Mouse (Mus musculus): ENCODE results near the gene Rnf212b. TPM values are rescaled to one million over a fixed set of nuclear protein-coding genes. Genes with fewer than 3 reads are reported as not detected.

Rnf212b gene
- polyA plus RNA-seq, 1 experiment from 2014 or later, result not detected

- H3K4me3 ChIP-seq (replicated peaks), result no peak overlapping the region
- H3K27ac ChIP-seq, result no peak overlapping the region
- ATAC-seq (ENCODE audit: insufficient read depth, low FRiP score, low read depth), result no peak
- H3K27me3 ChIP-seq (replicated peaks), result no peaks in the 10 kb centered on the region
- no peaks in the 10 kb centered on the region for H3K4me1 ChIP-seq
- 89% methylated on average over 9 of the region's 9 CpGs for WGBS
- no peak overlapping the region for H3K4me2 ChIP-seq
- peaks cover 7% of the 10 kb centered on the region; the same call in 1 of the 2 replicates for H3K36me3 ChIP-seq
- no peaks in the 10 kb centered on the region for H3K9me3 ChIP-seq
- H3K9ac ChIP-seq, result no peak overlapping the region
Measured at GRCm38 (mm10) chr14:54857891-54858290, 44.0 kb downstream of the Rnf212b start.

DNA sequence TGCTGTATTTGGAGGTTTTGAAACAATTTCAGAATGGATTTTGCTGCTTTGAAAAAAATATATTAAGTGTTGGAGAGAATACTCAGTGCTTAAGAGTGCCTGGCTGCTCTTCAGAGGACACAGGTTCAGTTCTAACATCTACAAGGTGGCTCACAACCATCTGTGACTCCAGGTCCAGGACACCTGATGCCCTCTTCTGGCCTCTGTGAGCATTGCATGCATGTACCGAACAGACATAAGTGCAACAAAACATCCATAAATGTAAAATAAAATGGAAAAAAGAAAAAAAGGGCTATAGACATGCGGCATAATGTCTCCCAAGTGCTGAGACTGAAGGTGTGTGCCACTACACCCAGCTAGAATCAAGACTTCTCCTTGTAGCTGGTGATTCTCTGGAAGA lies 46.6 kb downstream of the Rnf212b start:
- WGBS, result 45% methylated on average over 2 of the region's 2 CpGs
- Histone ChIP-seq H3K36me3 (peaks cover 7% of the 10 kb centered on the region; the same call in 1 of the 2 replicates), H3K9me3 (no peaks in the 10 kb centered on the region), H3K9ac (no peak overlapping the region), H3K27ac (no peak overlapping the region), H3K4me2 (no peak overlapping the region), H3K4me1 (no peaks in the 10 kb centered on the region), H3K4me3 (replicated peaks) (no peak overlapping the region), H3K27me3 (replicated peaks) (no peaks in the 10 kb centered on the region)
- no peak for ATAC-seq (ENCODE audit: insufficient read depth, low FRiP score, low read depth)

GRCm38 (mm10) chr14:54863501-54864312 lies 49.8 kb downstream of the Rnf212b start:
- Histone ChIP-seq H3K4me1 (no peaks in the 10 kb centered on the region), H3K9ac (peak overlapping the region; percentile 75), H3K27me3 (replicated peaks) (no peaks in the 10 kb centered on the region), H3K4me2 (peak overlapping the region; percentile 79), H3K27ac (peak overlapping the region; percentile 79), H3K9me3 (no peaks in the 10 kb centered on the region), H3K36me3 (no peaks in the 10 kb centered on the region), H3K4me3 (replicated peaks) (peak overlapping the region; percentile 90)
- WGBS, result under 1% methylated on average over 56 of the region's 56 CpGs
- ATAC-seq (ENCODE audit: insufficient read depth, low FRiP score, low read depth), result peak; percentile 100

DNA sequence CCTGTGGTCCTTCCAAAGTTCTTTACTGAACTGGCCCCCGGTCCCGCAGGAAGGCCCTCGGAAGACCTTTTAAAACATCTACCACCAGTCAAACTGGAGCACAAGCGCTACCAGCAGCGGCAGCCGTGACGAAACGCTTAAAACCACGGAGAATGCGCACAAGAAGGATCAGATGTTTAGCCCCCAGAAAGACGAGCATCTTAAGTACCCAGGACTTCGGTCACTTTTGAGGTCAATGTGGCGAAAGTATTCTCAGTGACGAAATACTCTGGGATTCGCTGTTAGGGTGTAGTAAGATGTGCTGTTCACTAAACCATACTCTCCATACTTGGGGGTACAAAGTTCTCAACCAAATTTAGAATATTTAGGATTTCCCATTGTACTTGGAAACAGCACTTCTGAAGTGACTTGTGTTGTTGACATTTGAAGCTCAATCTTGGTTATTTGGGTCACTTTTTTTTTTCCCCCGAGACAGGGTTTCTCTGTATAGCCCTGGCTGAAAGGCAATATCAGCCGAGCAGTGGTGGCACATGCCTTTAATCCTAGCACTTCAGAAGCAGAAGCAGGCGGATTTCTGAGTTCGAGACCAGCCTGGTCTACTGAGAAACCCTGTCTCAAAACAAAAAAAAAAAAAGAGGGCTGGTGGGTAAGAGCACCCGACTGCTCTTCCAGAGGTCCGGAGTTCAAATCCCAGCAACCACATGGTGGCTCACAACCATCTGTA lies 50.5 kb downstream of the Rnf212b start:
- Histone ChIP-seq H3K4me3 (replicated peaks) (peak overlapping the region; percentile 90), H3K4me1 (no peaks in the 10 kb centered on the region), H3K9ac (peak overlapping the region; percentile 44; the same call in 1 of the 2 replicates), H3K27ac (peak overlapping the region; percentile 79), H3K9me3 (no peaks in the 10 kb centered on the region), H3K4me2 (peak overlapping the region; percentile 79), H3K36me3 (no peaks in the 10 kb centered on the region), H3K27me3 (replicated peaks) (no peaks in the 10 kb centered on the region)
- 15% methylated on average over 21 of the region's 21 CpGs for WGBS
- no peak for ATAC-seq (ENCODE audit: insufficient read depth, low FRiP score, low read depth)

- 70% methylated on average over 5 of the region's 5 CpGs for WGBS
Measured at GRCm38 (mm10) chr14:54865626-54866025, 51.7 kb downstream of the Rnf212b start.

GRCm38 (mm10) chr14:54866268-54866667 lies 52.3 kb downstream of the Rnf212b start:
- no peak for ATAC-seq (ENCODE audit: insufficient read depth, low FRiP score, low read depth)
- 36% methylated on average over 3 of the region's 3 CpGs for WGBS
- no peaks in the 10 kb centered on the region for H3K27me3 ChIP-seq (replicated peaks)
- H3K4me1 ChIP-seq, result no peaks in the 10 kb centered on the region
- H3K36me3 ChIP-seq, result no peaks in the 10 kb centered on the region
- H3K4me2 ChIP-seq, result no peak overlapping the region
- no peak overlapping the region for H3K9ac ChIP-seq
- H3K9me3 ChIP-seq, result no peaks in the 10 kb centered on the region
- no peak overlapping the region for H3K4me3 ChIP-seq (replicated peaks)
- no peak overlapping the region for H3K27ac ChIP-seq

More at GRCm38 (mm10) chr14:54865626-54866025, 51.7 kb downstream of the Rnf212b start:
- H3K9me3 ChIP-seq, result no peaks in the 10 kb centered on the region
- no peak overlapping the region for H3K27ac ChIP-seq
- H3K9ac ChIP-seq, result no peak overlapping the region
- H3K4me1 ChIP-seq, result no peaks in the 10 kb centered on the region
- H3K27me3 ChIP-seq (replicated peaks), result no peaks in the 10 kb centered on the region
- no peak overlapping the region for H3K4me2 ChIP-seq
- no peak overlapping the region for H3K4me3 ChIP-seq (replicated peaks)
- H3K36me3 ChIP-seq, result no peaks in the 10 kb centered on the region
- no peak for ATAC-seq (ENCODE audit: insufficient read depth, low FRiP score, low read depth)

DNA sequence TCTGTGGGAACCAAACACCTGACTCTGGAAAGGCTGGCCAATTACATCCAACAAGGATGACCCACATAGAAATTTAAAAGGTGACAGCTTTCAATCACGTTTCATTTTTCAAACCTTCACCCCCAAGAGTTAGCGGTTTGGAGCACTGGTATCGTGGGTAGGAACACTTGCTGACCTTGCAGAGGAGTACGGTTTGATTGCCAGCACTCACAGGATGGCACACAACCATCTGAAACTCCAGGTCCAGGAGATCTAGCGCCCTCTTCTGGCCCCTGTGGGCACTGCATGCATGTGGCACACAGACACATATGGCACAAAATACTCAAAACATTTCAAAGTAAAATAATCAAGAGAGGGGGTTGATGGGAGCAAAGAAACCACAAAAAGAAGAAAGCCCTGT lies 53.0 kb downstream of the Rnf212b start:
- WGBS, result 56% methylated on average over 5 of the region's 5 CpGs
- no peaks in the 10 kb centered on the region for H3K9me3 ChIP-seq
- no peak overlapping the region for H3K27ac ChIP-seq

GRCm38 (mm10) chr14:54868026-54868425 lies 54.1 kb downstream of the Rnf212b start:
- Histone ChIP-seq H3K4me3 (replicated peaks) (no peak overlapping the region), H3K36me3 (no peaks in the 10 kb centered on the region), H3K9me3 (no peaks in the 10 kb centered on the region), H3K4me2 (no peak overlapping the region), H3K4me1 (no peaks in the 10 kb centered on the region), H3K27me3 (replicated peaks) (no peaks in the 10 kb centered on the region), H3K9ac (no peak overlapping the region), H3K27ac (no peak overlapping the region)
- ATAC-seq (ENCODE audit: insufficient read depth, low FRiP score, low read depth), result no peak
- 86% methylated on average over 4 of the region's 4 CpGs for WGBS

More for the DNA sequence above, 53.0 kb downstream of the Rnf212b start:
- Histone ChIP-seq H3K36me3 (no peaks in the 10 kb centered on the region), H3K4me2 (no peak overlapping the region), H3K9ac (no peak overlapping the region), H3K4me1 (no peaks in the 10 kb centered on the region), H3K4me3 (replicated peaks) (no peak overlapping the region), H3K27me3 (replicated peaks) (no peaks in the 10 kb centered on the region)
- ATAC-seq (ENCODE audit: insufficient read depth, low FRiP score, low read depth), result no peak

DNA sequence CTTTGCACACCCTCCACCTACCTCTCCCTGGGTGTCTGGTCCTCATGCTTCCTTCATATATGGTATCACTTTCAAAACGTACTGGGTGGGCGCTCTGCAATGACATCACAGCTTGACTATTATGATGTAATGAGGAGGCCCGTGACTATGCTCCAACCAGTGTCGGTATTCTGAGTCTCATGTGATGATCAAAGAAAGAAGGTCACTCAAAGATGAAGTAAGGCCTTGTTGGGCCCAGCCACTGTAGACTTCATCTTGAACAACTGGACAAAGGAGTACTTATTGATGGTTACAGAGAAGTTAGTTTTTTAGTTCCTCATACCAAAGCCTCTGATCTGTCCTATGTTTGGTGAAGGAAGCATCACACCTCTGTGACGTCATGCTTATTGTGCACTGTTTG lies 56.9 kb downstream of the Rnf212b start, which contains the start of gene Homez:
TSS of gene Homez (minus strand) at position 101 of the 400 bp plus-strand sequence.
- Histone ChIP-seq H3K4me3 (replicated peaks) (no peak within 1 kb of the TSS), H3K27me3 (replicated peaks) (no peaks in the 10 kb centered on the region), H3K9me3 (no peaks in the 10 kb centered on the region), H3K27ac (no peak within 1 kb of the TSS), H3K9ac (no peak within 1 kb of the TSS), H3K4me2 (no peak within 1 kb of the TSS), H3K4me1 (no peaks in the 10 kb centered on the region), H3K36me3 (no peaks in the 10 kb centered on the region)
- 89% methylated on average over 5 of the region's 5 CpGs for WGBS
- ATAC-seq (ENCODE audit: insufficient read depth, low FRiP score, low read depth), result no peak

- 94% methylated on average over 3 of the region's 3 CpGs for WGBS
- Histone ChIP-seq H3K27me3 (replicated peaks) (no peaks in the 10 kb centered on the region), H3K27ac (no peak overlapping the region), H3K4me1 (no peaks in the 10 kb centered on the region), H3K9ac (no peak overlapping the region), H3K9me3 (no peaks in the 10 kb centered on the region), H3K36me3 (no peaks in the 10 kb centered on the region), H3K4me3 (replicated peaks) (no peak overlapping the region), H3K4me2 (no peak overlapping the region)
- no peak for ATAC-seq (ENCODE audit: insufficient read depth, low FRiP score, low read depth)
Measured at GRCm38 (mm10) chr14:54874165-54874564, 60.2 kb downstream of the Rnf212b start.

DNA sequence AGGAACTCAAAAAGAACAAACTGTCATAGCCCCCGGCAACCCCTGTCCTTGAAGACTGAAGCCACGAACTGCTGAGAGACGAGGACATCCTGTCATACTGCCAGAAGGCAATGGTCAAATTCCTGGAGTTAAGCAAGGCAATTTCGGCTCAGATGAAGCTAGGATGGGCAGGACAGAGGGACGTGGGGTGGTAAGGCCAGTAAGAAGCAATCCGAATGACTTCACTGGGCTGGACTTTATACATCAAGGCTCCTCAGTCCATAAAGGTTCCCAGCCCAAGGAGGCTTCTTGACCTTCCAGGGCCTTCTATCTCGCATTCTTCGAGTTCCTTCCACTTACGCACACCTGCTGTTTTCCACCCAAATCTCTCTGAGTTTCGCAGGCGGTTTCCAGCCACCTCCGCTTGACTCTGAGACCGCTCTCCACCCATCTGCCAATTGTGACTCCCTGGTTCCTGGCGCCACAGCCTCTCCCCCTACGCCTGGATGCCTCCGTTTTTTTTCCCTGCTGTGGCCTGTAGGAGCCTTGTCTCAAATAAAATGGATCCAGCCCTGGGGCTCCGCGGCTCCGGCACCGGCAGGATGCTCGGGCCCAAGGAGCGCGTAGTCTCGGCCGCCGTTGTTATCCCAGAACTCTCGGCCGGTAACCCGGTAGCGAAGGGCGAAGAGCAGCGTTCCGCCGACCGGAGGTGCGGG lies 62.0 kb downstream of the Rnf212b start:
- Histone ChIP-seq H3K9me3 (no peaks in the 10 kb centered on the region), H3K4me1 (no peaks in the 10 kb centered on the region), H3K27ac (peak overlapping the region; percentile 85), H3K4me3 (replicated peaks) (peak overlapping the region; percentile 83), H3K4me2 (peak overlapping the region; percentile 89), H3K36me3 (no peaks in the 10 kb centered on the region), H3K27me3 (replicated peaks) (no peaks in the 10 kb centered on the region), H3K9ac (peak overlapping the region; percentile 71)
- 5% methylated on average over 36 of the region's 36 CpGs for WGBS
- ATAC-seq (ENCODE audit: insufficient read depth, low FRiP score, low read depth), result peak; percentile 33

Data from stomach, embryonic 15.5 days (tissue).